Mouse (Mus musculus) G1E (cell line): ENCODE measurements around the gene Sccpdh. TPM values are rescaled to one million over a fixed set of nuclear protein-coding genes. Genes with fewer than 3 reads are reported as not detected.
A peak's percentile ranks its signal among the peaks of the same experiment; 100 is the strongest.

ENCODE experiments used
- ATAC-seq: 2 replicates; pipeline ENCODE4 v1.8.0; 2016; ENCODE audit warnings: mild to moderate bottlenecking; ENCODE audit not compliant: insufficient number of reproducible peaks, poor library complexity, low FRiP score, severe bottlenecking; ENCODE audit errors: extremely low read depth
- DNase-seq: peaks from one replicate; pipeline ENCODE4 v3.0.0; 2012; ENCODE audit warnings: low spot score
- H3K27me3 ChIP-seq: 2 replicates; pipeline ENCODE4 v1.6.1; 2012; ENCODE audit warnings: mild to moderate bottlenecking, low read length, inconsistent platforms; ENCODE audit not compliant: insufficient read depth
- H3K36me3 ChIP-seq: replicated peaks from 2 replicates; pipeline ENCODE3; 2012; ENCODE audit warnings: mild to moderate bottlenecking, inconsistent platforms
- H3K4me1 ChIP-seq: 2 replicates; pipeline ENCODE4 v1.6.1; 2012; ENCODE audit warnings: low read depth, low read length, inconsistent platforms, mixed read lengths; ENCODE audit not compliant: insufficient read depth
- H3K4me3 ChIP-seq: 2 replicates; pipeline ENCODE4 v1.5.1; 2012; ENCODE audit warnings: low read depth, mild to moderate bottlenecking, inconsistent platforms, low read length, moderate library complexity, mixed read lengths
- H3K9me3 ChIP-seq: replicated peaks from 2 replicates; pipeline ENCODE4 v1.6.1; 2012; ENCODE audit warnings: inconsistent platforms
- CTCF ChIP-seq: IDR thresholded peaks from 2 replicates; pipeline ENCODE4 v1.5.1; 2012; ENCODE audit warnings: low read depth, low read length, inconsistent platforms, mixed read lengths
- GATA1 ChIP-seq: IDR thresholded peaks from 2 replicates; pipeline ENCODE4 v1.6.1; 2012; ENCODE audit warnings: borderline replicate concordance, low read length, inconsistent platforms, mixed read lengths
- GATA2 ChIP-seq: IDR thresholded peaks from 2 replicates; pipeline ENCODE4 v1.6.1; 2012; ENCODE audit warnings: low read depth, low read length, inconsistent platforms, borderline replicate concordance
- POLR2AphosphoS5 ChIP-seq: IDR thresholded peaks from 2 replicates; pipeline ENCODE4 v1.6.1; 2012; ENCODE audit warnings: low read depth, low read length, inconsistent platforms; ENCODE audit not compliant: insufficient replicate concordance
- TAL1 ChIP-seq: conservative IDR thresholded peaks from 2 replicates; pipeline ENCODE4 v1.6.1; 2012; ENCODE audit warnings: low read depth, low read length, inconsistent platforms, mixed read lengths
- polyA plus RNA-seq: library from polyadenylated mRNA; stranded (reverse); fragments of >175 nt; gene quantifications from 2 replicates; pipeline ENCODE4 v1.2.3, GENCODE M21; 2012
- total RNA-seq, 2 experiments: library from RNA; stranded (forward) in 1 of 2; stranded (reverse) in 1 of 2; fragments of 200-1000 nt in 1 of 2; fragments of >200 nt in 1 of 2; fragmentation: Nextera tagmentation in 1 of 2; gene quantifications; 2 replicates each; pipeline ENCODE4 v1.2.3; 2014 to 2017

Gene Sccpdh
- total and polyA plus RNA-seq, 3 experiments, result 11.9 to 110 (median 72.8) TPM

- no peaks in the 10 kb centered on the region for H3K9me3 ChIP-seq
- TF ChIP-seq GATA1 (no peak), TAL1 (no peak), GATA2 (no peak), POLR2AphosphoS5 (no peak), CTCF (no peak)
- ATAC-seq (no peak), DNase-seq (no peak)
- H3K4me1 ChIP-seq, result peaks cover 25% of the 10 kb centered on the region
- peaks cover 42% of the 10 kb centered on the region for H3K36me3 ChIP-seq
- no peaks in the 10 kb centered on the region for H3K27me3 ChIP-seq
- H3K4me3 ChIP-seq, result no peak overlapping the region
Observed at GRCm38 (mm10) chr1:179629276-179629675, 38.7 kb upstream of the Sccpdh start.

GRCm38 (mm10) chr1:179632746-179633413, 35.1 kb upstream of the Sccpdh start:
- Histone ChIP-seq H3K9me3 (no peaks in the 10 kb centered on the region), H3K4me3 (no peak overlapping the region), H3K36me3 (peaks cover 10% of the 10 kb centered on the region), H3K4me1 (peaks cover 21% of the 10 kb centered on the region), H3K27me3 (no peaks in the 10 kb centered on the region; the same call in 1 of the 2 replicates)
- ATAC-seq (no peak), DNase-seq (no peak)
- TF ChIP-seq GATA2 (no peak), POLR2AphosphoS5 (no peak), GATA1 (no peak), CTCF (no peak), TAL1 (no peak)

GRCm38 (mm10) chr1:179633414-179633752, 34.6 kb upstream of the Sccpdh start:
- ATAC-seq, result no peak
- H3K27me3 ChIP-seq, result no peaks in the 10 kb centered on the region; the same call in 1 of the 2 replicates
- H3K4me1 ChIP-seq, result peaks cover 16% of the 10 kb centered on the region
- H3K4me3 ChIP-seq, result no peak overlapping the region
- TF ChIP-seq GATA2 (no peak), CTCF (peak; percentile 80), TAL1 (no peak)
- peak; percentile 6 for DNase-seq
- no peaks in the 10 kb centered on the region for H3K9me3 ChIP-seq
- H3K36me3 ChIP-seq, result peaks cover 5% of the 10 kb centered on the region

GRCm38 (mm10) chr1:179634159-179634558, 33.9 kb upstream of the Sccpdh start:
- TF ChIP-seq GATA2 (no peak), CTCF (no peak), GATA1 (no peak), POLR2AphosphoS5 (no peak), TAL1 (no peak)
- Histone ChIP-seq H3K4me1 (peaks cover 10% of the 10 kb centered on the region), H3K27me3 (no peaks in the 10 kb centered on the region; the same call in 1 of the 2 replicates), H3K9me3 (no peaks in the 10 kb centered on the region), H3K36me3 (peaks cover 2% of the 10 kb centered on the region), H3K4me3 (no peak overlapping the region)
- DNase-seq (no peak), ATAC-seq (no peak)

GRCm38 (mm10) chr1:179642726-179643125, 25.3 kb upstream of the Sccpdh start:
- Histone ChIP-seq H3K4me1 (peaks cover 46% of the 10 kb centered on the region), H3K27me3 (peaks cover 12% of the 10 kb centered on the region), H3K9me3 (no peaks in the 10 kb centered on the region), H3K4me3 (no peak overlapping the region), H3K36me3 (no peaks in the 10 kb centered on the region)
- DNase-seq, result no peak
- no peak for ATAC-seq
- TF ChIP-seq POLR2AphosphoS5 (no peak), GATA1 (no peak), TAL1 (no peak), GATA2 (no peak), CTCF (no peak)

GRCm38 (mm10) chr1:179644151-179644550, 23.9 kb upstream of the Sccpdh start:
- DNase-seq (no peak), ATAC-seq (no peak)
- H3K9me3 ChIP-seq, result no peaks in the 10 kb centered on the region
- peaks cover 56% of the 10 kb centered on the region for H3K4me1 ChIP-seq
- H3K36me3 ChIP-seq, result no peaks in the 10 kb centered on the region
- H3K4me3 ChIP-seq, result no peak overlapping the region
- no peak for TF ChIP-seq GATA1
- no peak for TF ChIP-seq GATA2
- no peak for TF ChIP-seq CTCF
- TF ChIP-seq POLR2AphosphoS5, result no peak
- no peak for TF ChIP-seq TAL1
- peaks cover 12% of the 10 kb centered on the region for H3K27me3 ChIP-seq
